Mouse (Mus musculus) intestine, embryonic 15.5 days (tissue): ENCODE data around the gene Tmem53. TPM values are rescaled to one million over a fixed set of nuclear protein-coding genes. Genes with fewer than 3 reads are reported as not detected.

Source experiments
- ATAC-seq: fragments of 200-750 bp; cut with Nextera tagmentation; 2 replicates; pipeline ENCODE4 v1.8.0; 2017; ENCODE audit warnings: moderate TSS enrichment, moderate library complexity
- H3K27ac ChIP-seq: fragments of 300-500 bp; sonication (generic); 2 replicates; pipeline ENCODE4 v1.5.1; 2015; ENCODE audit warnings: mild to moderate bottlenecking, inconsistent platforms
- H3K27me3 ChIP-seq: fragments of 300-500 bp; sonication (generic); replicated peaks from 2 replicates; pipeline ENCODE4 v1.6.1; 2015; ENCODE audit warnings: inconsistent platforms
- H3K36me3 ChIP-seq: fragments of 300-500 bp; sonication (generic); 2 replicates; pipeline ENCODE4 v1.6.1; 2015; ENCODE audit warnings: inconsistent platforms
- H3K4me1 ChIP-seq: fragments of 300-500 bp; sonication (generic); replicated peaks from 2 replicates; pipeline ENCODE4 v1.6.1; 2015; ENCODE audit warnings: inconsistent platforms
- H3K4me2 ChIP-seq: fragments of 300-500 bp; sonication (generic); replicated peaks from 2 replicates; pipeline ENCODE4 v1.6.1; 2015; ENCODE audit warnings: mild to moderate bottlenecking, inconsistent platforms
- H3K4me3 ChIP-seq: fragments of 300-500 bp; sonication (generic); replicated peaks from 2 replicates; pipeline ENCODE4 v1.5.1; 2015; ENCODE audit warnings: inconsistent platforms
- H3K9ac ChIP-seq: fragments of 300-500 bp; sonication (generic); 2 replicates; pipeline ENCODE4 v1.6.1; 2015; ENCODE audit warnings: inconsistent platforms
- H3K9me3 ChIP-seq: fragments of 300-500 bp; sonication (generic); 2 replicates; pipeline ENCODE4 v1.6.1; 2016; ENCODE audit warnings: inconsistent platforms
- WGBS: fragments of 180-500 bp; shearing (Covaris S2); methylation state at CpG from one replicate; pipeline ENCODE4 v1.1.7; 2015; 5-methylcytosine and 5-hydroxymethylcytosine counted together
- polyA plus RNA-seq: library from polyadenylated mRNA; unstranded; fragments of >200 nt; fragmentation: Nextera tagmentation; extraction: Ambion mirVana; gene quantifications from 2 replicates; pipeline ENCODE4 v1.2.1, GENCODE M21; 2015

Tmem53 gene
- 9.5 and 11.7 TPM in 2 replicates for polyA plus RNA-seq

GRCm38 (mm10) chr4:117251801-117252316 is at the start of gene Tmem53, which contains the start of gene Armh1:
TSS of gene Tmem53 (plus strand) at chr4:117251951.
TSS of gene Armh1 (minus strand) at chr4:117252125.
- Histone ChIP-seq H3K9ac (peak within 1 kb of the TSS; percentile 68), H3K36me3 (no peaks in the 10 kb centered on the region), H3K4me3 (peak within 1 kb of the TSS; percentile 74), H3K27me3 (no peaks in the 10 kb centered on the region), H3K4me2 (peak within 1 kb of the TSS; percentile 83), H3K9me3 (no peaks in the 10 kb centered on the region), H3K27ac (peak within 1 kb of the TSS; percentile 74), H3K4me1 (peaks cover 11% of the 10 kb centered on the region; the same call in 1 of the 2 replicates)
- under 1% methylated on average over 42 of the region's 43 CpGs for WGBS
- ATAC-seq = peak; percentile 100

GRCm38 (mm10) chr4:117202046-117202991 is 49.4 kb upstream of the Tmem53 start:
- Histone ChIP-seq H3K27ac (peak overlapping the region; percentile 62), H3K4me2 (peak overlapping the region; percentile 62), H3K9me3 (no peaks in the 10 kb centered on the region), H3K9ac (peak overlapping the region; percentile 28; the same call in 1 of the 2 replicates), H3K27me3 (no peaks in the 10 kb centered on the region), H3K4me3 (peak overlapping the region; percentile 28), H3K4me1 (no peaks in the 10 kb centered on the region), H3K36me3 (no peaks in the 10 kb centered on the region)
- under 1% methylated on average over 25 of the region's 25 CpGs for WGBS
- peak; percentile 96 for ATAC-seq

- 59% methylated on average over 4 of the region's 4 CpGs for WGBS
- H3K9me3 ChIP-seq = no peaks in the 10 kb centered on the region
- no peaks in the 10 kb centered on the region for H3K4me1 ChIP-seq
- H3K36me3 ChIP-seq = no peaks in the 10 kb centered on the region
- peak overlapping the region; percentile 62; the same call in 1 of the 2 replicates for H3K27ac ChIP-seq
- no peak overlapping the region for H3K4me3 ChIP-seq
- peak overlapping the region; percentile 62 for H3K4me2 ChIP-seq
- H3K27me3 ChIP-seq = no peaks in the 10 kb centered on the region
- no peak overlapping the region for H3K9ac ChIP-seq
- ATAC-seq = peak; percentile 37
Observed at GRCm38 (mm10) chr4:117202992-117203354, 48.8 kb upstream of the Tmem53 start.

GRCm38 (mm10) chr4:117209592-117209991 is 42.2 kb upstream of the Tmem53 start:
- WGBS = 81% methylated on average over 6 of the region's 6 CpGs
- no peak for ATAC-seq
- no peaks in the 10 kb centered on the region for H3K4me1 ChIP-seq
- H3K27ac ChIP-seq = no peak overlapping the region
- no peaks in the 10 kb centered on the region for H3K9me3 ChIP-seq
- H3K27me3 ChIP-seq = no peaks in the 10 kb centered on the region
- H3K4me3 ChIP-seq = no peak overlapping the region
- H3K9ac ChIP-seq = no peak overlapping the region
- no peak overlapping the region for H3K4me2 ChIP-seq
- no peaks in the 10 kb centered on the region for H3K36me3 ChIP-seq

GRCm38 (mm10) chr4:117210147-117211074 is 41.3 kb upstream of the Tmem53 start:
- ATAC-seq = peak; percentile 83
- WGBS = 6% methylated on average over 20 of the region's 20 CpGs

GRCm38 (mm10) chr4:117214250-117214649 is 37.5 kb upstream of the Tmem53 start:
- Histone ChIP-seq H3K27me3 (no peaks in the 10 kb centered on the region), H3K4me1 (no peaks in the 10 kb centered on the region), H3K9me3 (no peaks in the 10 kb centered on the region), H3K4me3 (no peak overlapping the region), H3K36me3 (no peaks in the 10 kb centered on the region), H3K4me2 (no peak overlapping the region), H3K9ac (no peak overlapping the region), H3K27ac (no peak overlapping the region)
- 87% methylated on average over 6 of the region's 6 CpGs for WGBS
- ATAC-seq = no peak

More at GRCm38 (mm10) chr4:117210147-117211074, 41.3 kb upstream of the Tmem53 start:
- peak overlapping the region; percentile 7; the same call in 1 of the 2 replicates for H3K4me2 ChIP-seq
- H3K27me3 ChIP-seq = no peaks in the 10 kb centered on the region
- H3K4me1 ChIP-seq = no peaks in the 10 kb centered on the region
- no peak overlapping the region for H3K27ac ChIP-seq
- no peaks in the 10 kb centered on the region for H3K9me3 ChIP-seq
- H3K36me3 ChIP-seq = no peaks in the 10 kb centered on the region
- H3K9ac ChIP-seq = no peak overlapping the region
- H3K4me3 ChIP-seq = no peak overlapping the region

- H3K9ac ChIP-seq = no peak overlapping the region
- no peak overlapping the region for H3K4me2 ChIP-seq
- no peak overlapping the region for H3K4me3 ChIP-seq
- no peak for ATAC-seq
- no peaks in the 10 kb centered on the region for H3K36me3 ChIP-seq
- H3K9me3 ChIP-seq = no peaks in the 10 kb centered on the region
- H3K27me3 ChIP-seq = no peaks in the 10 kb centered on the region
- WGBS = 48% methylated on average over 5 of the region's 5 CpGs
- H3K4me1 ChIP-seq = no peaks in the 10 kb centered on the region
- H3K27ac ChIP-seq = no peak overlapping the region
Observed at GRCm38 (mm10) chr4:117217029-117217428, 34.7 kb upstream of the Tmem53 start.

GRCm38 (mm10) chr4:117218517-117219219 is 33.1 kb upstream of the Tmem53 start:
- Histone ChIP-seq H3K9ac (peak overlapping the region; percentile 8; the same call in 1 of the 2 replicates), H3K9me3 (no peaks in the 10 kb centered on the region), H3K36me3 (no peaks in the 10 kb centered on the region), H3K4me2 (no peak overlapping the region), H3K4me3 (no peak overlapping the region), H3K27ac (no peak overlapping the region), H3K4me1 (no peaks in the 10 kb centered on the region), H3K27me3 (no peaks in the 10 kb centered on the region)
- 35% methylated on average over 10 of the region's 10 CpGs for WGBS
- peak; percentile 55; the same call in 1 of the 2 replicates for ATAC-seq

GRCm38 (mm10) chr4:117220741-117221515 is 30.8 kb upstream of the Tmem53 start:
- no peak overlapping the region for H3K4me2 ChIP-seq
- H3K9ac ChIP-seq = no peak overlapping the region
- no peaks in the 10 kb centered on the region for H3K27me3 ChIP-seq
- no peaks in the 10 kb centered on the region for H3K4me1 ChIP-seq
- H3K36me3 ChIP-seq = no peaks in the 10 kb centered on the region
- 78% methylated on average over 9 of the region's 9 CpGs for WGBS
- ATAC-seq = no peak
- H3K4me3 ChIP-seq = no peak overlapping the region
- no peak overlapping the region for H3K27ac ChIP-seq
- no peaks in the 10 kb centered on the region for H3K9me3 ChIP-seq

GRCm38 (mm10) chr4:117221836-117222235 is 29.9 kb upstream of the Tmem53 start:
- Histone ChIP-seq H3K9me3 (no peaks in the 10 kb centered on the region), H3K9ac (no peak overlapping the region), H3K4me2 (no peak overlapping the region), H3K27ac (no peak overlapping the region), H3K4me3 (no peak overlapping the region), H3K27me3 (no peaks in the 10 kb centered on the region), H3K4me1 (no peaks in the 10 kb centered on the region), H3K36me3 (no peaks in the 10 kb centered on the region)
- ATAC-seq = no peak
- 88% methylated on average over 9 of the region's 9 CpGs for WGBS

- Histone ChIP-seq H3K9ac (no peak overlapping the region), H3K4me3 (no peak overlapping the region), H3K4me1 (no peaks in the 10 kb centered on the region), H3K27me3 (no peaks in the 10 kb centered on the region), H3K9me3 (no peaks in the 10 kb centered on the region), H3K4me2 (no peak overlapping the region), H3K36me3 (no peaks in the 10 kb centered on the region), H3K27ac (no peak overlapping the region)
- ATAC-seq = no peak
- 34% methylated on average over 5 of the region's 5 CpGs for WGBS
Observed at GRCm38 (mm10) chr4:117223001-117223400, 28.8 kb upstream of the Tmem53 start.
